ENCODE assay signal across 15 mouse cellular contexts in the genomic region with DNA sequence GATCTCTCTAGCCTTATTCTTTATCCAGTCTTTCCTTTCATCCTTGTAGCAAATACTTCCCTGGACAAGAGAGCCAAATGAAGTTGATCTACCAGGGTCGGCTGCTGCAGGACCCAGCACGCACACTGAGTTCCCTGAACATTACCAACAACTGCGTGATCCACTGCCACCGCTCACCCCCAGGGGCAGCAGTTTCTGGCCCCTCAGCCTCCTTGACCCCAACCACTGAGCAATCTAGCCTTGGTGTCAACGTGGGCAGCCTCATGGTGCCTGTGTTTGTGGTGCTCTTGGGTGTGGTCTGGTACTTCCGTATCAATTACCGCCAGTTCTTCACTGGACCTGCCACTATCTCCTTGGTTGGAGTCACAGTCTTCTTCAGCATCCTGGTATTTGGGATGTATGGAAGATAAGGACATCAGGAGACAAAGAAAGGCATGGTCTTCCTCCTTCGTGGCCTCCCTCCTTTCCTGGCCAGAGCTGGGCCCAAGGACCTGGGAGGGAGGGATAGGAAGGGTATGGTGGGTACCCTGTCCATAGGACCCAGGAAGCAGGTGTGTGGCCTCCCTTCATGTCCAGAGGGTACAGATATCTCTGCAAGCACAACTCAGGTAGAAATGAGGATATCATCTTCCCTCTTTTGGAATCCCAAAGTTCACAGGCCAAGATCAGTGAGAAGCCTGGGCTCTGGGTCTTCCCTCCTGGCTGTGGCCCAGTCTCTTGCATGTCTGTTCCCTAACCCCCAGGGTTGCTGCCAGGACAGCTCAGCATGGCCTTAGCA. TPM values are rescaled to one million over a fixed set of nuclear protein-coding genes. Genes with fewer than 3 reads are reported as not detected.
DNase-seq lines count a peak whose midpoint lies in the region; ATAC-seq and TF ChIP-seq lines count a peak whose summit lies in the region.
"Had no signal": no experiment of that assay in that cellular context is flagged by ENCODE, and none has a peak within 500 bp of the region (broad histone marks: within the 10 kb centered on the region; RNA-seq: fewer than 3 reads in every experiment).

No protein-coding gene starts in this region.

- no peak; the same call in 1 of the 2 replicates for TF ChIP-seq CTCF in midbrain, postnatal 0 days (IDR thresholded peaks at IDR 0.05)

- no peaks in the 10 kb centered on the region for H3K27me3 ChIP-seq in hindbrain, embryonic 13.5 days
- H3K27me3 ChIP-seq in hindbrain, embryonic 12.5 days = no peaks in the 10 kb centered on the region
- H3K27me3 ChIP-seq in midbrain, embryonic 11.5 days (ENCODE audit: control insufficient read depth, insufficient read depth, low read length) = no peaks in the 10 kb centered on the region
- H3K27me3 ChIP-seq in midbrain, postnatal 0 days (ENCODE audit: insufficient read depth, low read length) = no peaks in the 10 kb centered on the region
- no peaks in the 10 kb centered on the region for H3K27me3 ChIP-seq in limb, embryonic 13.5 days
- H3K27me3 ChIP-seq in kidney, embryonic 15.5 days = no peaks in the 10 kb centered on the region

- H3K9me3 ChIP-seq in hindbrain, embryonic 13.5 days = no peaks in the 10 kb centered on the region
- no peaks in the 10 kb centered on the region for H3K9me3 ChIP-seq in hindbrain, embryonic 12.5 days (replicated peaks)
- H3K9me3 ChIP-seq in midbrain, embryonic 11.5 days (ENCODE audit: control insufficient read depth, low read length) = no peaks in the 10 kb centered on the region
- H3K9me3 ChIP-seq in midbrain, postnatal 0 days (ENCODE audit: low read length) = no peaks in the 10 kb centered on the region
- H3K9me3 ChIP-seq in limb, embryonic 13.5 days = no peaks in the 10 kb centered on the region
- no peaks in the 10 kb centered on the region for H3K9me3 ChIP-seq in kidney, embryonic 15.5 days (replicated peaks)

- H3K36me3 ChIP-seq in hindbrain, embryonic 13.5 days = peaks cover 61% of the 10 kb centered on the region
- peaks cover 56% of the 10 kb centered on the region for H3K36me3 ChIP-seq in hindbrain, embryonic 12.5 days
- H3K36me3 ChIP-seq in midbrain, embryonic 11.5 days (ENCODE audit: control insufficient read depth, insufficient read depth, low read length) = peaks cover 22% of the 10 kb centered on the region
- H3K36me3 ChIP-seq in midbrain, postnatal 0 days (ENCODE audit: insufficient read depth, low read length) = peaks cover 46% of the 10 kb centered on the region
- H3K36me3 ChIP-seq in limb, embryonic 13.5 days = peaks cover 59% of the 10 kb centered on the region
- peaks cover 65% of the 10 kb centered on the region for H3K36me3 ChIP-seq in kidney, embryonic 15.5 days

- DNase-seq in midbrain, embryonic 11.5 days (ENCODE audit: low spot score, missing footprints) = peak; percentile 81
- DNase-seq in midbrain, postnatal 0 days (ENCODE audit: low spot score) = no peak
- DNase-seq in kidney, adult 9 months = no peak
- DNase-seq: adrenal gland, adult 8-10 months; cerebellum, adult 2 months; gastrocnemius, postnatal 25 days; kidney, adult 18-20 months; kidney, postnatal 36 days; right cerebral cortex, postnatal 4 days had no signal

- no peak overlapping the region for H3K4me3 ChIP-seq in hindbrain, embryonic 13.5 days
- H3K4me3 ChIP-seq in hindbrain, embryonic 12.5 days = no peak overlapping the region
- no peak overlapping the region for H3K4me3 ChIP-seq in midbrain, embryonic 11.5 days (ENCODE audit: low read depth, low read length)
- H3K4me3 ChIP-seq in midbrain, postnatal 0 days (ENCODE audit: low read depth, low read length) = no peak overlapping the region
- no peak overlapping the region for H3K4me3 ChIP-seq in limb, embryonic 13.5 days
- H3K4me3 ChIP-seq in kidney, embryonic 15.5 days (replicated peaks) = no peak overlapping the region

- H3K4me1 ChIP-seq in hindbrain, embryonic 13.5 days (replicated peaks) = peaks cover 33% of the 10 kb centered on the region
- peaks cover 23% of the 10 kb centered on the region for H3K4me1 ChIP-seq in hindbrain, embryonic 12.5 days
- peaks cover 4% of the 10 kb centered on the region; the same call in 1 of the 2 replicates for H3K4me1 ChIP-seq in midbrain, embryonic 11.5 days (ENCODE audit: control insufficient read depth, insufficient read depth, low read length)
- H3K4me1 ChIP-seq in midbrain, postnatal 0 days (ENCODE audit: insufficient read depth, low read length) = peaks cover 8% of the 10 kb centered on the region; the same call in 1 of the 2 replicates
- peaks cover 16% of the 10 kb centered on the region for H3K4me1 ChIP-seq in limb, embryonic 13.5 days
- peaks cover 42% of the 10 kb centered on the region for H3K4me1 ChIP-seq in kidney, embryonic 15.5 days

- H3K27ac ChIP-seq in hindbrain, embryonic 13.5 days = peak overlapping the region; percentile 13; the same call in 1 of the 2 replicates
- no peak overlapping the region for H3K27ac ChIP-seq in hindbrain, embryonic 12.5 days
- no peak overlapping the region; the same call in 1 of the 2 replicates for H3K27ac ChIP-seq in midbrain, embryonic 11.5 days (ENCODE audit: low read depth, low read length)
- no peak overlapping the region for H3K27ac ChIP-seq in midbrain, postnatal 0 days (ENCODE audit: low read depth, low read length)
- H3K27ac ChIP-seq in limb, embryonic 13.5 days = peak overlapping the region; percentile 22; the same call in 1 of the 2 replicates
- H3K27ac ChIP-seq in kidney, embryonic 15.5 days = no peak overlapping the region
- H3K27ac ChIP-seq: macrophage had no signal

- H3K4me2 ChIP-seq in hindbrain, embryonic 13.5 days = no peak overlapping the region
- H3K4me2 ChIP-seq in hindbrain, embryonic 12.5 days (replicated peaks) = no peak overlapping the region
- H3K4me2 ChIP-seq in midbrain, embryonic 11.5 days = no peak overlapping the region
- H3K4me2 ChIP-seq in midbrain, postnatal 0 days (ENCODE audit: low read depth, low read length, poor library complexity, severe bottlenecking) = no peak overlapping the region
- no peak overlapping the region for H3K4me2 ChIP-seq in limb, embryonic 13.5 days (replicated peaks)
- no peak overlapping the region for H3K4me2 ChIP-seq in kidney, embryonic 15.5 days
- H3K4me2 ChIP-seq: heart, embryonic 11.5 days had no signal

- whole genome bisulfite sequencing in hindbrain, embryonic 13.5 days = 88% methylated on average over 8 of the region's 8 CpGs
- 94% methylated on average over 8 of the region's 8 CpGs for WGBS in hindbrain, embryonic 12.5 days
- WGBS in midbrain, embryonic 11.5 days = 90% methylated on average over 8 of the region's 8 CpGs
- WGBS in midbrain, postnatal 0 days = 87% methylated on average over 8 of the region's 8 CpGs
- WGBS in limb, embryonic 13.5 days = 91% methylated on average over 8 of the region's 8 CpGs
- WGBS in kidney, embryonic 15.5 days = 87% methylated on average over 8 of the region's 8 CpGs

- ATAC-seq in hindbrain, embryonic 13.5 days (ENCODE audit: low FRiP score) = no peak
- no peak for ATAC-seq in hindbrain, embryonic 12.5 days (ENCODE audit: low FRiP score)
- ATAC-seq in midbrain, embryonic 11.5 days (ENCODE audit: low FRiP score) = no peak
- no peak for ATAC-seq in midbrain, postnatal 0 days (ENCODE audit: low FRiP score)
- ATAC-seq in limb, embryonic 13.5 days (ENCODE audit: low FRiP score, low read depth) = no peak
- no peak for ATAC-seq in kidney, embryonic 15.5 days (replicated peaks; ENCODE audit: low FRiP score)

- peak overlapping the region; percentile 9; the same call in 1 of the 2 replicates for H3K9ac ChIP-seq in hindbrain, embryonic 13.5 days
- H3K9ac ChIP-seq in hindbrain, embryonic 12.5 days = no peak overlapping the region
- no peak overlapping the region for H3K9ac ChIP-seq in midbrain, embryonic 11.5 days (ENCODE audit: low read length)
- no peak overlapping the region for H3K9ac ChIP-seq in midbrain, postnatal 0 days (replicated peaks; ENCODE audit: low read length, poor library complexity, severe bottlenecking)
- no peak overlapping the region for H3K9ac ChIP-seq in limb, embryonic 13.5 days
- H3K9ac ChIP-seq in kidney, embryonic 15.5 days = no peak overlapping the region

RNA-seq across cellular contexts. Expression of a gene that starts 3.5 kb away (rescaled TPM):
- polyA plus RNA-seq in hindbrain, embryonic 13.5 days (2015; fragmentation: Nextera tagmentation; extraction: Ambion mirVana) = 81.3 and 82.8 TPM in 2 replicates
- 67.9 and 68.4 TPM in 2 replicates for polyA plus RNA-seq in hindbrain, embryonic 12.5 days (2016; fragmentation: Nextera tagmentation; extraction: Ambion mirVana)
- polyA plus RNA-seq in midbrain, embryonic 11.5 days (2014; fragmentation: Nextera tagmentation; extraction: Ambion mirVana) = 54.0 and 55.7 TPM in 2 replicates
- 80.5 and 90.8 TPM in 2 replicates for total RNA-seq in midbrain, postnatal 0 days (2014; rRNA removed)
- 65.4 and 73.9 TPM in 2 replicates for polyA plus RNA-seq in midbrain, postnatal 0 days (2015; fragmentation: Nextera tagmentation; extraction: Ambion mirVana)
- polyA plus RNA-seq in limb, embryonic 13.5 days (2015; fragmentation: Nextera tagmentation; extraction: Ambion mirVana) = 52.8 and 57.3 TPM in 2 replicates
- 48.9 and 57.9 TPM in 2 replicates for polyA plus RNA-seq in kidney, embryonic 15.5 days (2015; fragmentation: Nextera tagmentation; extraction: Ambion mirVana)

RNA-seq across cellular contexts. Expression of a gene that starts 8.2 kb away (rescaled TPM):
- 29.2 and 29.9 TPM in 2 replicates for polyA plus RNA-seq in hindbrain, embryonic 13.5 days (2015; fragmentation: Nextera tagmentation; extraction: Ambion mirVana)
- 28.5 and 29.7 TPM in 2 replicates for polyA plus RNA-seq in hindbrain, embryonic 12.5 days (2016; fragmentation: Nextera tagmentation; extraction: Ambion mirVana)
- polyA plus RNA-seq in midbrain, embryonic 11.5 days (2014; fragmentation: Nextera tagmentation; extraction: Ambion mirVana) = 13.3 and 15.2 TPM in 2 replicates
- total RNA-seq in midbrain, postnatal 0 days (2014; rRNA removed) = 166 and 169 TPM in 2 replicates
- polyA plus RNA-seq in midbrain, postnatal 0 days (2015; fragmentation: Nextera tagmentation; extraction: Ambion mirVana) = 25.4 and 26.5 TPM in 2 replicates
- polyA plus RNA-seq in limb, embryonic 13.5 days (2015; fragmentation: Nextera tagmentation; extraction: Ambion mirVana) = 20.7 and 21.4 TPM in 2 replicates
- polyA plus RNA-seq in kidney, embryonic 15.5 days (2015; fragmentation: Nextera tagmentation; extraction: Ambion mirVana) = 12.3 and 14.0 TPM in 2 replicates

RNA-seq across cellular contexts. Expression of a gene that starts 19.7 kb away (rescaled TPM):
- polyA plus RNA-seq in hindbrain, embryonic 13.5 days (2015; fragmentation: Nextera tagmentation; extraction: Ambion mirVana) = not detected in 2 replicates
- not detected in 2 replicates for polyA plus RNA-seq in hindbrain, embryonic 12.5 days (2016; fragmentation: Nextera tagmentation; extraction: Ambion mirVana)
- polyA plus RNA-seq in midbrain, embryonic 11.5 days (2014; fragmentation: Nextera tagmentation; extraction: Ambion mirVana) = 0.08 TPM in 1 of 2 replicates, not detected in the other
- total RNA-seq in midbrain, postnatal 0 days (2014; rRNA removed) = 2.3 and 2.5 TPM in 2 replicates
- polyA plus RNA-seq in midbrain, postnatal 0 days (2015; fragmentation: Nextera tagmentation; extraction: Ambion mirVana) = 0.28 and 0.32 TPM in 2 replicates
- polyA plus RNA-seq in limb, embryonic 13.5 days (2015; fragmentation: Nextera tagmentation; extraction: Ambion mirVana) = 0.22 TPM in 2 replicates
- 0.10 and 0.13 TPM in 2 replicates for polyA plus RNA-seq in kidney, embryonic 15.5 days (2015; fragmentation: Nextera tagmentation; extraction: Ambion mirVana)
- polyA plus RNA-seq: macrophage had no signal

RNA-seq across cellular contexts. Expression of a gene that starts 31.3 kb away (rescaled TPM):
- 77.1 and 82.7 TPM in 2 replicates for polyA plus RNA-seq in hindbrain, embryonic 13.5 days (2015; fragmentation: Nextera tagmentation; extraction: Ambion mirVana)
- 101 and 111 TPM in 2 replicates for polyA plus RNA-seq in hindbrain, embryonic 12.5 days (2016; fragmentation: Nextera tagmentation; extraction: Ambion mirVana)
- polyA plus RNA-seq in midbrain, embryonic 11.5 days (2014; fragmentation: Nextera tagmentation; extraction: Ambion mirVana) = 84.7 and 86.1 TPM in 2 replicates
- 64.3 and 71.4 TPM in 2 replicates for total RNA-seq in midbrain, postnatal 0 days (2014; rRNA removed)
- polyA plus RNA-seq in midbrain, postnatal 0 days (2015; fragmentation: Nextera tagmentation; extraction: Ambion mirVana) = 56.3 and 64.3 TPM in 2 replicates
- polyA plus RNA-seq in limb, embryonic 13.5 days (2015; fragmentation: Nextera tagmentation; extraction: Ambion mirVana) = 83.9 and 85.9 TPM in 2 replicates
- 95.3 and 100 TPM in 2 replicates for polyA plus RNA-seq in kidney, embryonic 15.5 days (2015; fragmentation: Nextera tagmentation; extraction: Ambion mirVana)

RNA-seq across cellular contexts. Expression of a gene that starts 39.5 kb away (rescaled TPM):
- 3.8 TPM in 2 replicates for polyA plus RNA-seq in hindbrain, embryonic 13.5 days (2015; fragmentation: Nextera tagmentation; extraction: Ambion mirVana)
- polyA plus RNA-seq in hindbrain, embryonic 12.5 days (2016; fragmentation: Nextera tagmentation; extraction: Ambion mirVana) = 9.4 and 12.5 TPM in 2 replicates
- 17.4 and 18.4 TPM in 2 replicates for polyA plus RNA-seq in midbrain, embryonic 11.5 days (2014; fragmentation: Nextera tagmentation; extraction: Ambion mirVana)
- 2.1 TPM in 2 replicates for total RNA-seq in midbrain, postnatal 0 days (2014; rRNA removed)
- polyA plus RNA-seq in midbrain, postnatal 0 days (2015; fragmentation: Nextera tagmentation; extraction: Ambion mirVana) = 0.53 and 0.60 TPM in 2 replicates
- 15.8 and 16.1 TPM in 2 replicates for polyA plus RNA-seq in limb, embryonic 13.5 days (2015; fragmentation: Nextera tagmentation; extraction: Ambion mirVana)
- polyA plus RNA-seq in kidney, embryonic 15.5 days (2015; fragmentation: Nextera tagmentation; extraction: Ambion mirVana) = 18.1 and 22.2 TPM in 2 replicates
- total RNA-seq: gastrocnemius, postnatal 25 days had no signal

Comparison
In these comparisons a context has a peak if more than half of its experiments do, and no peak if none do; other contexts are left out.
1. H3K27ac ChIP-seq: peak in hindbrain, embryonic 13.5 days (single experiment) and limb, embryonic 13.5 days (single experiment); none in hindbrain, embryonic 12.5 days (single experiment), midbrain, embryonic 11.5 days (single experiment), midbrain, postnatal 0 days (single experiment) and kidney, embryonic 15.5 days (single experiment).